Mouse (Mus musculus): ENCODE results near the gene Fam193a.

GRCm38 (mm10) chr5:34368551-34369290, 1.0 kb upstream of the Fam193a start:
- TF ChIP-seq EP300 (IDR thresholded peaks at IDR 0.05; ENCODE audit: insufficient read depth, low read depth, low read length) (no peak), CTCF (IDR thresholded peaks at IDR 0.05; ENCODE audit: low read depth, low read length) (no peak)
